Mouse (Mus musculus) C2C12 (cell line): ENCODE results near the gene Spag5. TPM values are rescaled to one million over a fixed set of nuclear protein-coding genes. Genes with fewer than 3 reads are reported as not detected.
A peak's percentile ranks its signal among the peaks of the same experiment; 100 is the strongest.

ENCODE experiments used
- H3K27me3 ChIP-seq: one replicate; pipeline ENCODE4 v1.6.1; 2011; ENCODE audit not compliant: control insufficient read depth, insufficient read depth, insufficient read length
- H3K36me3 ChIP-seq: one replicate; pipeline ENCODE4 v1.6.1; 2011; ENCODE audit not compliant: control insufficient read depth, insufficient read depth
- H3K4me3 ChIP-seq: one replicate; pipeline ENCODE4 v1.5.1; 2011; ENCODE audit warnings: mild to moderate bottlenecking, control low read depth; ENCODE audit not compliant: poor library complexity, insufficient read depth, severe bottlenecking
- H3K79me2 ChIP-seq: one replicate; pipeline ENCODE4 v1.6.1; 2011; ENCODE audit not compliant: control insufficient read depth, insufficient read depth
- H3K79me3 ChIP-seq: one replicate; pipeline ENCODE4 v1.6.1; 2011; ENCODE audit warnings: low read depth, control low read depth
- H3ac ChIP-seq: one replicate; pipeline ENCODE3; 2011; ENCODE audit warnings: low read depth; ENCODE audit not compliant: control insufficient read depth, insufficient read length
- CEBPB ChIP-seq: IDR thresholded peaks from one replicate; pipeline ENCODE4 v1.6.1; 2011; ENCODE audit warnings: low read depth, mild to moderate bottlenecking, control low read depth, moderate library complexity
- CTCF ChIP-seq: IDR thresholded peaks from one replicate; pipeline ENCODE4 v1.5.1; 2011; ENCODE audit not compliant: control insufficient read depth, insufficient read depth, insufficient read length
- FOSL1 ChIP-seq: IDR thresholded peaks from one replicate; pipeline ENCODE4 v1.8.0; 2011; ENCODE audit warnings: mild to moderate bottlenecking, low read length; ENCODE audit not compliant: poor library complexity, insufficient read depth, severe bottlenecking
- MAX ChIP-seq: IDR thresholded peaks from one replicate; pipeline ENCODE4 v1.6.1; 2011; ENCODE audit warnings: mild to moderate bottlenecking, control low read depth
- MYOD1 ChIP-seq: IDR thresholded peaks from one replicate; pipeline ENCODE4 v1.6.1; 2011; ENCODE audit warnings: low read depth; ENCODE audit not compliant: control insufficient read depth, insufficient read length
- MYOG ChIP-seq: IDR thresholded peaks from one replicate; pipeline ENCODE4 v1.6.1; 2011; ENCODE audit not compliant: control insufficient read depth, insufficient read length; ENCODE audit errors: extremely low read depth
- USF1 ChIP-seq: IDR thresholded peaks from one replicate; pipeline ENCODE4 v1.6.1; 2011; ENCODE audit warnings: low read depth, mild to moderate bottlenecking, control low read depth, moderate library complexity
- polyA plus RNA-seq: library from polyadenylated mRNA; unstranded; fragments of >200 nt; fragmentation: generic; extraction: Trizol; gene quantifications from one replicate; pipeline ENCODE4 v1.2.1, GENCODE M21; 2012; ENCODE audit warnings: missing spikeins

Spag5 gene
- polyA plus RNA-seq, 1 experiment, result 33.1 TPM

DNA sequence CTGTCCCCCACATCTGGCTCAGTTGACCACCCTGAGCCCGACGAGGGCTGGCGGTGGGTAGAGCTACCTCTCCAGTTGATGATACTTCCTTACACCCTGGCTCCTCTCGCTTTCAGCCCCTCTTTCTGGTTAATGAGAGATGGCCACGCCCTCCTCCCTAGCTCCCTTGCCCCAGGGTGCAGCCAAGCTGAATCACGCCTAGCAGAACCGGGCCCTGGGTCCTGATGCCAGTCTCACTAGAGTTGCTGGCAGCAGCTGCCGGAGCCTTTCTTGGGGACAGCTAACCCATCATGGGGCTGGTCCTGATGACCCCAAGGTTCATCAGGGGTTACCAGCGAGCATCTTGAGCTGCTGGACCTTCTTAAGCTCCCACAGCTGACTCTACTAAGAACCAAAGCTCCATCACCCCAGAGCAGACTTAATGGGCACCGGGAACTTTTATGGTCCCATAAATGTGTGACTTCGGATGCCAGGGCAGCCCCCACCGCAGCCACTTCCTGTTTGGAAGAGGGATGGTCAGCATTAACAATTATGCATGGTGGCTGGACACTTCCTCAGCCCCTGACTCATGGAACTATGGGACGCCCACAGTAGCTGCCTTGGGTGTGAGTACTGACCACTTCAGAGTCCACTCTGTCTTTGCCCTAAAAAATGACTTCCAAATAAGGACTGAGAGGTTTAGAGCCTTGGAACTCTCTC, 62.1 kb downstream of the Spag5 start:
- TF ChIP-seq USF1 (no peak), CTCF (no peak), MYOD1 (no peak), MYOG (no peak), CEBPB (no peak), FOSL1 (no peak), MAX (no peak)
- Histone ChIP-seq H3K79me2 (no peaks in the 10 kb centered on the region), H3K27me3 (no peaks in the 10 kb centered on the region), H3K4me3 (no peak overlapping the region), H3K79me3 (no peaks in the 10 kb centered on the region), H3K36me3 (no peaks in the 10 kb centered on the region), H3ac (peak overlapping the region; percentile 34)

DNA sequence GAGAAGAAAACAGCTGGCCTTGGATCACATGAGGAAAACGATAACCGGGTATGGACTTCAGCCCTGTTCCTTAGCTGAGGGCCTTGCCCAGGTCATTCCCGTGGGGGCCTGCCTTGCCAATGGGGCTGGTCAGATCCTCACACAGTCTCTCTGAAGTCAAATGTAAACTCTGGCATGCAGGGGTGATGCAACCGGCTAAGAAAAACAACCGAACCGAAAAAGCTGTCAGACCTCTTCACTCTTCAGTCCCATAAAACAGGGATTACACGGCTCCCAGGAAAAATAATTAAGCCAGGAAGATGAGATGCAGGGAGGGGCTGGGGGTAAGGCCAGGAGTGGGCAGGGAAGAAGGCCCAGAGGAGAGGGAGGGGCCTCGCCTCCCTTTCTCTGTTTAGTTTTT, 62.8 kb downstream of the Spag5 start:
- Histone ChIP-seq H3K79me3 (no peaks in the 10 kb centered on the region), H3K79me2 (no peaks in the 10 kb centered on the region)
- TF ChIP-seq MYOD1, result no peak
- peak; percentile 97 for TF ChIP-seq CEBPB
- no peak for TF ChIP-seq MAX
- no peak for TF ChIP-seq MYOG
- TF ChIP-seq FOSL1, result no peak
- TF ChIP-seq CTCF, result no peak
- peak; percentile 16 for TF ChIP-seq USF1

DNA sequence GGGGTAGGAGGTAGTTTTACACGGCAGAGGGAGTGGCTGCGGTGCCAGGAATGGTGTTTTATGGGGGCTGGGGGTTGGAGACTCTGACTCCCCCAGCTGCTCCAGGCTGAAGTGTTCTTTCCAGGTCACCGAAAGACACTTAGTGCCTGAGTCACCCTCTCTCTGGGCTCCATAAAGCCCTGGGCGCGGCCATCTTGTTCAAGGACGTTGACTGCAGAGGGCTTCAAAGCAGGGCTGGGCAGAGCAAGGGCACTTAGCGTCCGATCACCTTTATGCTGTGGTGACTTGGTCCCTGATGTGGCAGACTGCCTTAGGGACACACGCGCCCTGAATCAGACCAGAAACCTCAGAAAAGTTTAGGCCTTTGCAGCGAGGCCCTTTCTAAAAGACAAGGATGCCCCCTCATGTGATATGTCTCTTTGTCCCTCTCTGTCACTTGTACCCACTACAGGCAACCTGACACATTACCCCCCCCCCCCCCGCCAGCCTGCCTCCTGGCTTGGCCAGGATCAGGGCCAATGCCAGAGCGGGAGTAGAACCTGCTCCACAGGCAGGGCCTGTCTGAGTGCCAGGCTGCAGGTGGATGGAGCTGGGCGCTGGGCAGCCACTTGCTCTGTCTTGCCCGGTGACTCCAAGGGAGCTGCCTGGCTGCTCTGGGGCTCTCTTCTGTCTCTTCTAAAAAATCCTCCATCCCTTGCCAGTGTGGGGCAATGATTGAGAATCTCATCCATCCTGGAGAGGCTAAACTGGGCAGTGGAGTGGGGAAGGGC, 66.3 kb downstream of the Spag5 start:
- TF ChIP-seq USF1 (no peak), MAX (no peak), MYOD1 (no peak)
- no peaks in the 10 kb centered on the region for H3K79me3 ChIP-seq
- H3K27me3 ChIP-seq, result no peaks in the 10 kb centered on the region
- no peaks in the 10 kb centered on the region for H3K36me3 ChIP-seq
- H3K79me2 ChIP-seq, result no peaks in the 10 kb centered on the region
- no peak overlapping the region for H3ac ChIP-seq
- no peak overlapping the region for H3K4me3 ChIP-seq

More for the DNA sequence above, 62.8 kb downstream of the Spag5 start:
- Histone ChIP-seq H3ac (peak overlapping the region; percentile 36), H3K36me3 (no peaks in the 10 kb centered on the region), H3K4me3 (no peak overlapping the region), H3K27me3 (no peaks in the 10 kb centered on the region)

DNA sequence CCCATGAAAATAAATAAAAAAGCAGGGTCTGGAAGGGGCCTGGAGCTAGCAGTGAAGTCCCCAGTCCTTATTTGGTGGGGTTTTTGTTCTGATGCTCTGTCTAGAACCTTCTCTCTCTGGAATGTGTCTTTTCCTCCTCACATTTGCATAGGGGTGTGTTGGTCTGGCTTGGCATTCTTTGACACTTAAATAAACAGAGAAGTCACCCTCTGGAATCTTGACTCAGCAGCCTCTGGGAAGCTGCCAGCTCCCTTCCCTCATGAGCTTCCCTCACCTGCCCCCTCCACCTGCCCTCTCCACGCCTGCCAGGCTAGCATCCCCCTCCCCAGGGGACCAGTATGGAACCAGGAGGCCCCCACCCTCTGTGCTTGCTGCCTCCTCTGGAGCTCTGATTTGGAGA, 69.1 kb downstream of the Spag5 start:
- no peaks in the 10 kb centered on the region for H3K79me3 ChIP-seq
- TF ChIP-seq USF1 (no peak), CTCF (no peak), FOSL1 (peak; percentile 74), MYOD1 (peak; percentile 70), MYOG (no peak), CEBPB (no peak), MAX (peak; percentile 33)
- no peaks in the 10 kb centered on the region for H3K79me2 ChIP-seq
- H3K27me3 ChIP-seq, result no peaks in the 10 kb centered on the region
- H3ac ChIP-seq, result no peak overlapping the region
- H3K36me3 ChIP-seq, result no peaks in the 10 kb centered on the region
- no peak overlapping the region for H3K4me3 ChIP-seq

DNA sequence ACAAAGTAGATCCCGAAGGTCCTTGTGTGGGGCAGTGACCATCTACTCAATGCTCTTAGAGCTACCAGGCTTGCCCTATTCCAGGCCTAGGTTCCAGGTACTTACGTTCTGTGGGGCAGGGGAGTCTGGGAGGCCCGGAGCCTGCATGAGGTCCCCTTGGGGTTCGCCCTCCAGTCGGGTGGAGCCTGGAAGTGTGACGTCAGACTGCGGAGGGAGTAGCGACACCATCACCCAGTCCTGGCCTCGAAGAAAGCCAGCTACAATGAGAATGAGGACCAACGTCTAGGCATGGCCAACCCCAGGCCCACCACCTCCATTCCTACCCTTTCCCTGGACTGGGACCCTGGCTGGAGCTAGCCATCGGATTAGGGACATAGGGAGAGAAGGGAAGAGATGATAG, 70.4 kb downstream of the Spag5 start:
- H3K4me3 ChIP-seq, result no peak overlapping the region
- H3ac ChIP-seq, result no peak overlapping the region
- no peaks in the 10 kb centered on the region for H3K27me3 ChIP-seq
- H3K79me3 ChIP-seq, result no peaks in the 10 kb centered on the region
- H3K36me3 ChIP-seq, result no peaks in the 10 kb centered on the region
- H3K79me2 ChIP-seq, result no peaks in the 10 kb centered on the region
- TF ChIP-seq CEBPB, result no peak
- no peak for TF ChIP-seq MYOG
- no peak for TF ChIP-seq USF1
- no peak for TF ChIP-seq CTCF
- no peak for TF ChIP-seq MYOD1

Other genes with a start within 250 kb of the Spag5 start
- 21.5 TPM for gene Eral1, start 221.1 kb upstream of the Spag5 start, polyA plus RNA-seq
- 12.2 TPM for gene Fam222b, start 206.9 kb upstream of the Spag5 start, polyA plus RNA-seq
- gene Traf4, start 135.9 kb upstream of the Spag5 start, polyA plus RNA-seq, result 99.8 TPM
- gene Nek8, start 124.9 kb upstream of the Spag5 start, polyA plus RNA-seq, result 8.9 TPM
- gene Tlcd1, start 124.8 kb upstream of the Spag5 start, polyA plus RNA-seq, result 15.9 TPM
- gene Rpl23a, start 117.9 kb upstream of the Spag5 start, polyA plus RNA-seq, result 4,612 TPM
- gene Rab34, start 113.1 kb upstream of the Spag5 start, polyA plus RNA-seq, result 182 TPM
- 0.18 TPM for gene Proca1, start 108.1 kb upstream of the Spag5 start, polyA plus RNA-seq
- gene Sdf2, start 55.8 kb upstream of the Spag5 start, polyA plus RNA-seq, result 76.8 TPM
- gene Supt6, start 55.5 kb upstream of the Spag5 start, polyA plus RNA-seq, result 33.9 TPM
- gene 2610507B11Rik, start 39.8 kb upstream of the Spag5 start, polyA plus RNA-seq, result 82.8 TPM
- gene BC030499, start 10.7 kb upstream of the Spag5 start, polyA plus RNA-seq, result 0.02 TPM
- 0.91 TPM for gene Aldoc, start 21.4 kb downstream of the Spag5 start, polyA plus RNA-seq
- 37.1 TPM for gene Pigs, start 26.9 kb downstream of the Spag5 start, polyA plus RNA-seq
- 29.5 TPM for gene Unc119, start 42.0 kb downstream of the Spag5 start, polyA plus RNA-seq
- 0.39 TPM for gene Foxn1, start 85.0 kb downstream of the Spag5 start, polyA plus RNA-seq
- gene Slc13a2, start 120.7 kb downstream of the Spag5 start, polyA plus RNA-seq, result not detected
- 7.3 TPM for gene Slc46a1, start 164.2 kb downstream of the Spag5 start, polyA plus RNA-seq
- gene Sarm1, start 196.2 kb downstream of the Spag5 start, polyA plus RNA-seq, result 0.19 TPM
- not detected for gene Vtn, start 197.6 kb downstream of the Spag5 start, polyA plus RNA-seq
- 0.02 TPM for gene Sebox, start 201.9 kb downstream of the Spag5 start, polyA plus RNA-seq
- gene Tmem199, start 210.6 kb downstream of the Spag5 start, polyA plus RNA-seq, result 41.3 TPM
- gene Poldip2, start 210.7 kb downstream of the Spag5 start, polyA plus RNA-seq, result 111 TPM
- 60.7 TPM for gene Tnfaip1, start 234.8 kb downstream of the Spag5 start, polyA plus RNA-seq
- gene Ift20, start 234.8 kb downstream of the Spag5 start, polyA plus RNA-seq, result 61.1 TPM
- gene Tmem97, start 249.2 kb downstream of the Spag5 start, polyA plus RNA-seq, result 164 TPM